Mouse (Mus musculus): ENCODE results near the gene Fetub. TPM values are rescaled to one million over a fixed set of nuclear protein-coding genes. Genes with fewer than 3 reads are reported as not detected.

Fetub gene
- polyA plus RNA-seq, 1 experiment: not detected

DNA sequence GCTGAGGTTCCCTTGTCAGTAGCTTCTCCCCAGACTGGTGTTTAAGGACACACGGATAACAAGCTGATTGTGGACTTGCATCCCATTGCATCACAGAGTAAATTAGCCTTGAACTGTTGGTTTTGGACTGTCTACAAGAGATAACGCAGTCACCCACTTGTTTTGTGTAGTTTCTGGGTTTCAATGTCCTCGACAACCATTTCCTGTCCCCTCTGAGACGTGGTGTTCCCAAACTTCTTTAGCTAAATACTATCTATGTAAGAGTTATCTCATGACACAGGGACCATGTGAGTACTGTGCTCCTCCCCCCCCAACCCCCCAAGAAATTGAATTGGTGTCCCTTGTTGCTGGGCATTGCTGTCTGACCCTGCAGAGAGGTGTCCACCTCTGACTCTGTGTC is 36.6 kb upstream of the Fetub start:
- Histone ChIP-seq H3K27ac (ENCODE audit: insufficient read depth, low read depth, low read length) (no peak overlapping the region), H3K4me3 (ENCODE audit: insufficient read depth, low read depth, low read length) (no peak overlapping the region), H3K4me1 (ENCODE audit: control insufficient read depth, insufficient read depth, low read length) (no peaks in the 10 kb centered on the region)
- WGBS: 72% methylated on average over 4 of the region's 4 CpGs
- TF ChIP-seq POLR2A (IDR thresholded peaks at IDR 0.05; ENCODE audit: insufficient read depth, low read depth, low read length) (no peak), CTCF (IDR thresholded peaks at IDR 0.05; ENCODE audit: insufficient read depth, low read depth, low read length) (no peak)

DNA sequence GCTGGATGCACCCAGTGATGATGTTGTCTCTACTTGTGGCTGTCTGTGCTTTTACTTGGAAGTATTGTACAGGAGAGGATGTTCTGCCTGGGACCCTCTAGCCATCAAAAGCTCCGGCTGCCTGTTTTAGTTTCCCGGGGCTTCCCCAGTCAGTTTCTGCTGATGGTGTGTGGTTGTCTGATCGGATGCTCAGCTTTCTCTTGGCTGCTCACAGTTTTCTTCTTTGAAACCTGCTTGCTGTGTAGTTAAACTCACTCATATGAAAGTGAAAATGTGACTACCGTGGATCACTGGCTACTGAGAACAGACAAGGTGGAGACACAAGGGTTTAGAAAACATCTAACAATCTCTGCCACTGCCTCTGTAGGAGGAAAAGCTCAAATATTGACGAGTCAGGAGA is 34.7 kb upstream of the Fetub start:
- no peak overlapping the region for H3K4me3 ChIP-seq (ENCODE audit: insufficient read depth, low read depth, low read length)
- H3K4me1 ChIP-seq (ENCODE audit: control insufficient read depth, insufficient read depth, low read length): no peaks in the 10 kb centered on the region
- TF ChIP-seq POLR2A (IDR thresholded peaks at IDR 0.05; ENCODE audit: insufficient read depth, low read depth, low read length) (no peak), CTCF (IDR thresholded peaks at IDR 0.05; ENCODE audit: insufficient read depth, low read depth, low read length) (no peak)
- WGBS: 81% methylated on average over 5 of the region's 5 CpGs
- H3K27ac ChIP-seq (ENCODE audit: insufficient read depth, low read depth, low read length): no peak overlapping the region

DNA sequence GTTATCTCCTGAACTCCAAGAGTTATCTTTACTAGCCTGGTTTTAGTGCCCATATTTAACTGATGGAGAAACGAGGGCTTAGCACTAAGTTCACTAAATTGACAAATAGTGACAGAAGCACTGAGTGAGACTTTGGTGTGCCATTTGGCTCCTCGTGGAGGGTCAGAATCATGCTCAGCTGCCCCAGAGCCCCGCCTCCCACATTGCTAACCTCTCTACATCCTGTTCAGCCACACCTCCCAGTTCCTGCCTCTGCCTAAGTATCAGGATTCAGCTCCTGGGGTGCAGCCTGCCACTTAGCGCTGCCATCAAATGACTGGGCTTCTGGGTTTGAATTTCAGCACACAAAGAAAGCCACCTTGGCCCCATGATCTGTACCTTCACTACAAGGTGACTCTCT is 32.8 kb upstream of the Fetub start:
- TF ChIP-seq POLR2A (IDR thresholded peaks at IDR 0.05; ENCODE audit: insufficient read depth, low read depth, low read length) (no peak), CTCF (IDR thresholded peaks at IDR 0.05; ENCODE audit: insufficient read depth, low read depth, low read length) (no peak)
- 61% methylated on average over 4 of the region's 4 CpGs for WGBS
- no peaks in the 10 kb centered on the region for H3K4me1 ChIP-seq (ENCODE audit: control insufficient read depth, insufficient read depth, low read length)
- H3K4me3 ChIP-seq (ENCODE audit: insufficient read depth, low read depth, low read length): no peak overlapping the region
- H3K27ac ChIP-seq (ENCODE audit: insufficient read depth, low read depth, low read length): no peak overlapping the region

DNA sequence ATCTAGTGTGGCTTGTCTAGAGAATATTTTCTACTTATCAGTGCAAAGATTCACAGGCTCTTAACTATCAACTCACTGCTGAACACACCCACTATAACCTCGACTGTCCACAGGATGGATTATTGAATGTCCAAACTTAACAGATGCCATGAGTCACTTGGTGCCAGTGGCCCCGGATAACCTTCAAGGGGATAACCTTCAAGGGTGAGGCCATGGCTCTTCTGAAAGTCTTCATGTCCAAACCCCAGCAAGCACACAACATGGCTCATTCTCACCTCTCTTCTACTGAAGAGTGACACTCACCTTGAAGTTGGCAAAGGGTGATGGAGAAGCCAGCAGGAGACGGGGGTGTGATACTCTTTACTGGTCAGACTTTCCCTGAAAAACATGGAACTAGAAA is 31.4 kb upstream of the Fetub start:
- H3K27ac ChIP-seq (ENCODE audit: insufficient read depth, low read depth, low read length): no peak overlapping the region
- H3K4me3 ChIP-seq (ENCODE audit: insufficient read depth, low read depth, low read length): no peak overlapping the region
- TF ChIP-seq CTCF (IDR thresholded peaks at IDR 0.05; ENCODE audit: insufficient read depth, low read depth, low read length) (no peak), POLR2A (IDR thresholded peaks at IDR 0.05; ENCODE audit: insufficient read depth, low read depth, low read length) (no peak)
- 78% methylated on average over 3 of the region's 3 CpGs for WGBS
- H3K4me1 ChIP-seq (ENCODE audit: control insufficient read depth, insufficient read depth, low read length): no peaks in the 10 kb centered on the region

DNA sequence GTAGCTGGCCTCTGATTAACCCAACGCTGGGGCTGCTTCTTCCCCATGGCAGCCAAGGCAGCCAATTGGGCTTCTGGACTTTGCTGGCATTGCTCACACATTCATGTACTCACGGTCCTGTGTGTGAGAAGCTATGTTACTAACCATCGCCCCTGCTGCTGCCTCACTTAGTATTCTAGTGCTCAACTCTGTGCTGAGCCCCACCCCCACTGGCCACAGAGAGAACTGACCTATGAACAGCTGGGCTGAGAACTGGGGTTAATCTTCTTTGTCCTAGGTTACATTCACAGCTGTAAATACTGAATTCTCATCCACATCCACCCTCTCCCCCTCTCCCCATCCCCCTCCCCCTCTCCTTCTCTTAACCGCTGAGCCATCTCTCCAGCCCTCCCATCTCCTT is 29.3 kb upstream of the Fetub start:
- no peak for TF ChIP-seq POLR2A (IDR thresholded peaks at IDR 0.05; ENCODE audit: insufficient read depth, low read depth, low read length)
- 68% methylated on average over 4 of the region's 4 CpGs for WGBS
- Histone ChIP-seq H3K4me1 (ENCODE audit: control insufficient read depth, insufficient read depth, low read length) (no peaks in the 10 kb centered on the region), H3K4me3 (ENCODE audit: insufficient read depth, low read depth, low read length) (no peak overlapping the region), H3K27ac (ENCODE audit: insufficient read depth, low read depth, low read length) (no peak overlapping the region)

DNA sequence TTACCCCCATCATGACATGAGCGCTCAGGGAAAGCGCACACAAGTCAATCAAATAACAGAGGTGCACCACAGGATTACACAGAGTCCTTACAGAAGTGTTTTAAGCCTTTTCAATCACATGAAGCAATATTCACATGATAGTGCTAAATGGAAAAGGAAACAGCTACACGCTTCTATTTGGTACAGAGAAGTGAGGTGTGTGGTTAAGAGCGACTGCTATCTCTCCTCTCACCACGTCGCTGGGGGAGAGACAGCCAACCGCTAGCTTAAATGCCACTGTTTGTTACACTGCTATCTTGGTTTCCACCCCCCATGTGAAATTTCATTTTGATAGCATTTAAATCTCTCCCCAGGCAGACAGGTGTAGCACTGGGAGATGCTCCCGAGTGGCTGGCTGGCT is 28.4 kb upstream of the Fetub start:
- WGBS: 85% methylated on average over 8 of the region's 8 CpGs
- Histone ChIP-seq H3K4me1 (ENCODE audit: control insufficient read depth, insufficient read depth, low read length) (no peaks in the 10 kb centered on the region), H3K27ac (ENCODE audit: insufficient read depth, low read depth, low read length) (no peak overlapping the region), H3K4me3 (ENCODE audit: insufficient read depth, low read depth, low read length) (no peak overlapping the region)
- no peak for TF ChIP-seq POLR2A (IDR thresholded peaks at IDR 0.05; ENCODE audit: insufficient read depth, low read depth, low read length)
- TF ChIP-seq CTCF (IDR thresholded peaks at IDR 0.05; ENCODE audit: insufficient read depth, low read depth, low read length): no peak

DNA sequence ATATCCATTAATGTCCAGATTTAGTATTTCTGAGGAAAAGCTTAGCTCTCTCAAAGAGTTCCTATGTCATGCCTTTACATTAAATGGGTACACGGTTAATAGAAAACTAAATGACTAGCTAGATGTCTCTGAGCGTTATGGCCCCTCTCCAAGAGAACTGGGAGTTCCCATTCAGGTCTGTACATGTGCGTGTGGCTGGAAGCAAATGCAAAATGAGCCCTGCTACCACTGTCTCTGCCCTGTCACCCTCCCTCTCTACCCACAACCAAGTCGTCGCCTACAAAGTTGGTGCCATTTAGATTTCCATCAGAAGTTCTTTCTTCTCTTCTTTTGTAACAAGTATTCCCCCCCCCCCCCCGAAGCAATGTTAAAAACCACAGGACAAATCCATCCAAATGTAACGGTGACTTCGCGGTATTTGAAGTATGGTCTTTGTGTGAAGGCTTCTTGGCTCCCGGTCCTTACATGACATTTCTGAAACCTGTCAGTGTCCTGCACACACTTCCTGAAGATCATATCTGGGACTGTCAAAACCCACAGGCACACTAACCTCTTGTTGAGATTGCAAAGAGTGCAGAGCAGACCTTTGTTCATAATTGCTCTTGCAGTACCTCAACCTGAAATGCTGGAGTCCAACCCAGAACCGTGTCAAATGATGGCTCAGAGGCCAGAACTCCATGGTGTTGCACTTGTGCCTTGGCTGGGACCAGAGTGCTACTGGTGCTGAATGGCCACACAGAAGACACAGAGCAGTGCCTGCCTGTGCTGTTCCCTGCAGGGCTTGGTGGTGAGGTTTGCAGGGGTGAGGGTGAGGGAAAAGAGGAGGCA is 27.2 kb upstream of the Fetub start, which contains the start of gene Ahsg:
Gene Ahsg (plus strand): TSS at position 595 of the 828 bp plus-strand sequence.
- Histone ChIP-seq H3K4me1 (ENCODE audit: control insufficient read depth, insufficient read depth, low read length) (no peaks in the 10 kb centered on the region), H3K27ac (ENCODE audit: insufficient read depth, low read depth, low read length) (no peak within 1 kb of the TSS), H3K4me3 (ENCODE audit: insufficient read depth, low read depth, low read length) (no peak within 1 kb of the TSS)
- 73% methylated on average over 11 of the region's 11 CpGs for WGBS
- TF ChIP-seq POLR2A (IDR thresholded peaks at IDR 0.05; ENCODE audit: insufficient read depth, low read depth, low read length): no peak
- TF ChIP-seq CTCF (IDR thresholded peaks at IDR 0.05; ENCODE audit: insufficient read depth, low read depth, low read length): no peak

DNA sequence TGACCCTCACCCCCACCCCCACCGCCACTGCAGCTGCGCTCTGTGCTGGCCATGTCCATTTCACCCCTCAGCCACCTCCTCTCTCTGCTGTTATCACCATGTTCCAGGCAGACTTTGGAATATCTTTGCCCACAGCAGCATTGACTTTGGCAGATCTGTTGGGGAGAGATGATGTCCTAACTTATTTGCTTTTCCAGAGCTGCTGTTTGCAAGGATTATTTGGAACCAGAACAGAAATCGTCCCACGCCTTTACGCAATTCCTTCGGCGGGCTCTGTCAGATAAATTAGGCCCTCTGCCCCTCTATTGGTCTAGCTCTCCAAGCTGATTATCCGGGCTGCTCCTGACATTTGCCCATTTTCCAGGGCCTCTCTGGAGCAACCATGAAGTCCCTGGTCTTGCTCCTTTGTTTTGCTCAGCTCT is 26.4 kb upstream of the Fetub start:
- H3K27ac ChIP-seq (ENCODE audit: insufficient read depth, low read depth, low read length): no peak overlapping the region
- no peaks in the 10 kb centered on the region for H3K4me1 ChIP-seq (ENCODE audit: control insufficient read depth, insufficient read depth, low read length)
- WGBS: 89% methylated on average over 8 of the region's 8 CpGs
- TF ChIP-seq CTCF (IDR thresholded peaks at IDR 0.05; ENCODE audit: insufficient read depth, low read depth, low read length) (no peak), POLR2A (IDR thresholded peaks at IDR 0.05; ENCODE audit: insufficient read depth, low read depth, low read length) (no peak)
- H3K4me3 ChIP-seq (ENCODE audit: insufficient read depth, low read depth, low read length): no peak overlapping the region

DNA sequence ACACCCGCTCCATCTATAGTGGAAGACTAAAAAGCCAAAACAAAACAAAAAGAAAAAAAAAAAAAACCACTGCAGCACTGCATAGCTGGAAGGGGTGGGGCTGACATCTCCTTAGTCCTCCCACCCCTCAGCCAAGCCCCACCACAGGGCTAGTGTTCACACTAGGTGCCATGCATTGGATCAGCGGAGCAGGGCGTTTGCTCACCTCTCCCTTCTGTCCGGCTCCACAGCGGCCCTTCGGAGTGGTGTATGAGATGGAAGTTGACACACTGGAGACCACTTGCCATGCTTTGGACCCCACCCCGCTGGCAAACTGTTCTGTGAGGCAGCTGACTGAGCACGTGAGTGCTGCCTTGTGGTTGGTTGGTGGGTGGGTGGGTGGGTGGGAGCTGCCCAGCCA is 24.0 kb upstream of the Fetub start:
- no peak for TF ChIP-seq POLR2A (IDR thresholded peaks at IDR 0.05; ENCODE audit: insufficient read depth, low read depth, low read length)
- TF ChIP-seq CTCF (IDR thresholded peaks at IDR 0.05; ENCODE audit: insufficient read depth, low read depth, low read length): no peak
- H3K27ac ChIP-seq (ENCODE audit: insufficient read depth, low read depth, low read length): no peak overlapping the region
- WGBS: 66% methylated on average over 8 of the region's 8 CpGs
- H3K4me3 ChIP-seq (ENCODE audit: insufficient read depth, low read depth, low read length): no peak overlapping the region
- no peaks in the 10 kb centered on the region for H3K4me1 ChIP-seq (ENCODE audit: control insufficient read depth, insufficient read depth, low read length)
